Mouse (Mus musculus) heart, embryonic 14.5 days (tissue): ENCODE results near the gene Klc1. TPM values are rescaled to one million over a fixed set of nuclear protein-coding genes. Genes with fewer than 3 reads are reported as not detected.
A peak's percentile ranks its signal among the peaks of the same experiment; 100 is the strongest.

Experiments
- ATAC-seq: fragments of 200-750 bp; cut with Nextera tagmentation; 2 replicates; pipeline ENCODE4 v1.8.0; 2017; ENCODE audit warnings: low read depth, moderate TSS enrichment; ENCODE audit not compliant: insufficient number of reproducible peaks, insufficient read depth, low FRiP score
- H3K27ac ChIP-seq, 2 experiments: fragments of 200-500 bp in 1 of 2; fragments of 300-500 bp in 1 of 2; sonication (generic) in 1 of 2; replicated peaks in 1 of 2; 2 replicates each; pipeline ENCODE4 v1.5.1; 2012 to 2014; ENCODE audit warnings: low read depth in 2 of 2, low read length in 2 of 2, control low read depth in 1 of 2, mild to moderate bottlenecking in 1 of 2, mixed read lengths in 1 of 2; ENCODE audit not compliant: control insufficient read depth in 1 of 2, insufficient read depth in 1 of 2
- H3K27me3 ChIP-seq: fragments of 300-500 bp; sonication (generic); 2 replicates; pipeline ENCODE4 v1.6.1; 2014; ENCODE audit warnings: mild to moderate bottlenecking, low read length, control low read depth; ENCODE audit not compliant: control insufficient read depth, insufficient read depth
- H3K36me3 ChIP-seq: fragments of 300-500 bp; sonication (generic); 2 replicates; pipeline ENCODE4 v1.6.1; 2014; ENCODE audit warnings: mild to moderate bottlenecking, control low read depth, low read length, mixed read lengths; ENCODE audit not compliant: control insufficient read depth, insufficient read depth
- H3K4me1 ChIP-seq, 2 experiments: fragments of 200-500 bp in 1 of 2; fragments of 300-500 bp in 1 of 2; sonication (generic) in 1 of 2; 2 replicates each; pipeline ENCODE4 v1.6.1; 2012 to 2014; ENCODE audit warnings: low read length in 2 of 2, control low read depth in 1 of 2, mixed read lengths in 1 of 2; ENCODE audit not compliant: control insufficient read depth in 2 of 2, insufficient read depth in 2 of 2
- H3K4me2 ChIP-seq: fragments of 300-500 bp; sonication (generic); 2 replicates; pipeline ENCODE4 v1.6.1; 2014; ENCODE audit warnings: mild to moderate bottlenecking, low read length
- H3K4me3 ChIP-seq, 2 experiments: fragments of 200-500 bp in 1 of 2; fragments of 300-500 bp in 1 of 2; sonication (generic) in 1 of 2; 2 replicates each; pipeline ENCODE4 v1.5.1; 2012 to 2014; ENCODE audit warnings: low read length in 2 of 2, mild to moderate bottlenecking in 2 of 2, control low read depth in 1 of 2, low read depth in 1 of 2, moderate library complexity in 1 of 2; ENCODE audit not compliant: control insufficient read depth in 1 of 2, insufficient read depth in 1 of 2
- H3K9ac ChIP-seq: fragments of 300-500 bp; sonication (generic); 2 replicates; pipeline ENCODE4 v1.6.1; 2014; ENCODE audit warnings: mild to moderate bottlenecking, low read length
- H3K9me3 ChIP-seq: fragments of 300-500 bp; sonication (generic); 2 replicates; pipeline ENCODE4 v1.6.1; 2016; ENCODE audit warnings: low read length, control low read depth; ENCODE audit not compliant: control insufficient read depth
- WGBS: fragments of 180-500 bp; shearing (Covaris S2); extraction: QIAGEN DNeasy Blood & Tissue Kit; methylation state at CpG from one replicate; pipeline ENCODE4 v1.1.7; 2014; 5-methylcytosine and 5-hydroxymethylcytosine counted together
- polyA plus RNA-seq: library from polyadenylated mRNA; unstranded; fragments of >200 nt; fragmentation: Nextera tagmentation; extraction: Ambion mirVana; gene quantifications from 2 replicates; pipeline ENCODE4 v1.2.1, GENCODE M21; 2014

The Klc1 gene
- polyA plus RNA-seq, 1 experiment from 2014 or later = 118 TPM

GRCm38 (mm10) chr12:111809762-111810161, 51.1 kb downstream of the Klc1 start:
- no peak overlapping the region for H3K9ac ChIP-seq
- H3K4me3 ChIP-seq = no peak overlapping the region
- H3K27ac ChIP-seq = no peak overlapping the region; a peak in 1 of 4 replicates
- 0 out of 2 replicates have a peak, but pooled peaks have one; percentile 13 for ATAC-seq
- H3K27me3 ChIP-seq = no peaks in the 10 kb centered on the region
- peaks cover 6 to 19% of the 10 kb centered on the region in 2 experiments; a peak in 3 of 4 replicates for H3K4me1 ChIP-seq
- H3K4me2 ChIP-seq = no peak overlapping the region
- no peaks in the 10 kb centered on the region for H3K9me3 ChIP-seq
- WGBS = 6% methylated on average over 9 of the region's 9 CpGs
- peaks cover 47% of the 10 kb centered on the region for H3K36me3 ChIP-seq

DNA sequence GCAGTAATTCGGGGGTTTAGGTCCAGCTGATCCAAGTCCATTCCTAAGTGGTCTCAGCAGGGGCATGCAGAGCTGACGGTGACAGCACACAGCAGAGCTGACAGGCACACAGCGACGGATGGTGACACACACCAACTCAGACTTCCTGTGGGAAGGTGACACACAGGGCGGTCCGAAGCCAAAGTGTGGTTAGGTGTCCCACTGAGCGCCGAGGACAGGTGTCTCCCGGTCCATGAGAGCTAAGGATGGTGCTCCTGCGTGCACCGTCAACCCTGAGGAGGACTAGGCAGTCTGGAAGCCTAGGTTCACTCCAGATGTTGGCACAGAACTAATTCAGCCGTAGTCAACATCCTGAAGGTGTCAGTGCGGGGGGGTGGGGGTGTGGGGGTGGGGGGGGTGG, 53.4 kb downstream of the Klc1 start:
- no peaks in the 10 kb centered on the region for H3K27me3 ChIP-seq
- H3K9me3 ChIP-seq = no peaks in the 10 kb centered on the region
- H3K9ac ChIP-seq = no peak overlapping the region
- ATAC-seq = no peak
- no peak overlapping the region for H3K27ac ChIP-seq
- no peak overlapping the region for H3K4me2 ChIP-seq
- H3K4me1 ChIP-seq = peaks cover 21 to 42% of the 10 kb centered on the region in 2 experiments
- WGBS = 86% methylated on average over 13 of the region's 13 CpGs
- H3K4me3 ChIP-seq = no peak overlapping the region
- H3K36me3 ChIP-seq = peaks cover 25% of the 10 kb centered on the region

- ATAC-seq = no peak
- Histone ChIP-seq H3K27ac (no peak overlapping the region), H3K36me3 (peaks cover 19% of the 10 kb centered on the region), H3K4me1 (peaks cover 22 to 44% of the 10 kb centered on the region in 2 experiments), H3K9ac (peak overlapping the region; percentile 79; the same call in 1 of the 2 replicates), H3K4me3 (peak overlapping the region; percentile 75 to 78; a peak in 3 of 4 replicates), H3K9me3 (no peaks in the 10 kb centered on the region), H3K27me3 (no peaks in the 10 kb centered on the region), H3K4me2 (peak overlapping the region; percentile 88)
- 62% methylated on average over 12 of the region's 12 CpGs for WGBS
Measured at GRCm38 (mm10) chr12:111812611-111813010, 54.0 kb downstream of the Klc1 start.

DNA sequence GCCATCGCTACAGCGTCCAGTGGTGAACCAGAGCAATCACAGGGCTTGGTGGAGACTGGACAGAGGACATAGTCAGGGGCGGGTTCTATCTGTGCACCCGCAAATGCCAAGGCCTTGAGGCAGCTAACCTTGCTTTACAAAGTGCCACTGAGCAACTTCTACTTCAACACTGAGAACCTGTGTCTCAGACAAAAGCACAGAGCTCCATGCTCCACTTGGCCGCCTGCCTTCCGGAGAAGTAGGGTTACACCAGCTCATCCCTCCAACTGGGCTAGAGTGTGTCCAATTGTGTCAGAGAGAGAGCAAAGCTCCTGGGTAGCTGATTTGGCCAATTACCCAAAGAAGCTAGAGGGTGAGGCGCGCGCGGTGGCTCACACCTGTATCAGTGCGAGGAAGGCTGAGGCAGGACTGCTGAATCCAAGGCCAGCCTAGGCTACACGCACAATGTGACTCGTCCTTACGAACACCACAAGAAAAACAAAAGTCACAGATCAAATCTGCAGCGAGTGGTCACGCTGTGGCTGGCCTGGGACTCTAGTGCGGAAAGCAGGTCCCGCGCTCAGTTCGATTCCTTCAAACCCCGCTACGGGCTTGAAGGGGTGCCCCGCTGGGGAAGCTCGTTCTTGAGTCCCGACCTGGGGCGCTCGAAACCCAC, 54.6 kb downstream of the Klc1 start:
- Histone ChIP-seq H3K36me3 (peaks cover 13% of the 10 kb centered on the region), H3K27ac (peak overlapping the region in 1 of 2 experiments; percentile 51; a peak in 1 of 4 replicates), H3K4me2 (peak overlapping the region; percentile 88), H3K9ac (peak overlapping the region; percentile 79), H3K4me3 (peak overlapping the region; percentile 75 to 78), H3K4me1 (peaks cover 22 to 44% of the 10 kb centered on the region in 2 experiments), H3K27me3 (no peaks in the 10 kb centered on the region), H3K9me3 (no peaks in the 10 kb centered on the region)
- WGBS = 5% methylated on average over 27 of the region's 27 CpGs
- no peak; the same call in 1 of the 2 replicates for ATAC-seq

- peak; percentile 98 for ATAC-seq
- WGBS = under 1% methylated on average over 87 of the region's 87 CpGs
- Histone ChIP-seq H3K27me3 (no peaks in the 10 kb centered on the region), H3K36me3 (peaks cover 5% of the 10 kb centered on the region; the same call in 1 of the 2 replicates), H3K4me1 (peaks cover 22 to 51% of the 10 kb centered on the region in 2 experiments), H3K27ac (peak within 1 kb of the TSS; percentile 76 to 92), H3K4me3 (peak within 1 kb of the TSS; percentile 75 to 78), H3K9ac (peak within 1 kb of the TSS; percentile 79), H3K4me2 (peak within 1 kb of the TSS; percentile 88), H3K9me3 (no peaks in the 10 kb centered on the region)
Measured at GRCm38 (mm10) chr12:111813766-111814617, 55.3 kb downstream of the Klc1 start, which contains the start of the genes Xrcc3 and Zfyve21. Gene Xrcc3, minus strand, starts transcription at chr12:111813873. Gene Zfyve21, plus strand, starts transcription at chr12:111814170.

GRCm38 (mm10) chr12:111814769-111815762, 56.4 kb downstream of the Klc1 start:
- peak overlapping the region; percentile 80 for H3K4me2 ChIP-seq
- H3K4me1 ChIP-seq = peaks cover 21 to 45% of the 10 kb centered on the region in 2 experiments
- no peaks in the 10 kb centered on the region for H3K9me3 ChIP-seq
- no peak for ATAC-seq
- WGBS = 17% methylated on average over 19 of the region's 19 CpGs
- H3K36me3 ChIP-seq = no peaks in the 10 kb centered on the region
- no peaks in the 10 kb centered on the region for H3K27me3 ChIP-seq
- H3K4me3 ChIP-seq = peak overlapping the region; percentile 61 to 75
- peak overlapping the region; percentile 77 for H3K9ac ChIP-seq
- H3K27ac ChIP-seq = peak overlapping the region in 1 of 2 experiments; percentile 92; a peak in 3 of 4 replicates
